Mouse (Mus musculus): ENCODE results near the gene Zfand6.

Zfand6 gene

GRCm38 (mm10) chr7:84689251-84690100, at the start of gene Zfand6:
TSS of gene Zfand6 (minus strand) at chr7:84689959.
- CTCF ChIA-PET, result no interaction called here

- CTCF ChIA-PET, result no interaction called here
Measured at GRCm38 (mm10) chr7:84736803-84737202, 47.0 kb upstream of the Zfand6 start.

GRCm38 (mm10) chr7:84733038-84733437, 43.3 kb upstream of the Zfand6 start:
- CTCF ChIA-PET, result no interaction called here

GRCm38 (mm10) chr7:84732052-84732451, 42.3 kb upstream of the Zfand6 start:
- CTCF ChIA-PET, result no interaction called here

- CTCF ChIA-PET, result no interaction called here
Measured at GRCm38 (mm10) chr7:84731076-84731475, 41.3 kb upstream of the Zfand6 start.

- CTCF ChIA-PET, result no interaction called here
Measured at GRCm38 (mm10) chr7:84722804-84723459, 33.2 kb upstream of the Zfand6 start.

GRCm38 (mm10) chr7:84710287-84710958, 20.7 kb upstream of the Zfand6 start:
- CTCF ChIA-PET, result no interaction called here

GRCm38 (mm10) chr7:84706877-84707276, 17.1 kb upstream of the Zfand6 start:
- CTCF ChIA-PET, result no interaction called here

GRCm38 (mm10) chr7:84690101-84690509, 346 bp upstream of the Zfand6 start:
- CTCF ChIA-PET, result no interaction called here

- CTCF ChIA-PET, result no interaction called here
Measured at GRCm38 (mm10) chr7:84687653-84688580, 1.8 kb downstream of the Zfand6 start.

- CTCF ChIA-PET, result no interaction called here
Measured at GRCm38 (mm10) chr7:84686380-84686779, 3.4 kb downstream of the Zfand6 start.

GRCm38 (mm10) chr7:84684675-84685074, 5.1 kb downstream of the Zfand6 start:
- CTCF ChIA-PET, result no interaction called here

- CTCF ChIA-PET, result no interaction called here
Measured at GRCm38 (mm10) chr7:84681558-84681957, 8.2 kb downstream of the Zfand6 start.

- CTCF ChIA-PET, result no interaction called here
Measured at GRCm38 (mm10) chr7:84680931-84681330, 8.8 kb downstream of the Zfand6 start.

GRCm38 (mm10) chr7:84680092-84680491, 9.7 kb downstream of the Zfand6 start:
- CTCF ChIA-PET, result no interaction called here

GRCm38 (mm10) chr7:84679264-84679663, 10.5 kb downstream of the Zfand6 start:
- CTCF ChIA-PET, result no interaction called here

GRCm38 (mm10) chr7:84673103-84673502, 16.7 kb downstream of the Zfand6 start:
- CTCF ChIA-PET, result no interaction called here

- CTCF ChIA-PET, result interaction anchor here (0.6 kb wide), 1 partner anchor 37 kb away, joined by 10 read pairs; no protein-coding TSS in a partner anchor
Measured at GRCm38 (mm10) chr7:84669554-84670152, 20.1 kb downstream of the Zfand6 start.

- CTCF ChIA-PET, result no interaction called here
Measured at GRCm38 (mm10) chr7:84667946-84668345, 21.8 kb downstream of the Zfand6 start.

GRCm38 (mm10) chr7:84652740-84653139, 37.0 kb downstream of the Zfand6 start:
- CTCF ChIA-PET, result no interaction called here

GRCm38 (mm10) chr7:84651987-84652321, 37.8 kb downstream of the Zfand6 start:
- CTCF ChIA-PET, result no interaction called here

Measured in spleen, embryonic (tissue).